Mouse (Mus musculus) limb, embryonic 10.5 days (tissue): Measurements from ENCODE around the gene Unc119b. TPM values are rescaled to one million over a fixed set of nuclear protein-coding genes. Genes with fewer than 3 reads are reported as not detected.
"Not testable (repeated sequence)": the region's sequence is repeated elsewhere in the genome, so short reads cannot be mapped to it uniquely, and the experiment has no call there.

ENCODE experiments used
- DNase-seq: peaks from one replicate; pipeline ENCODE4 v3.0.0-alpha.2; 2017; ENCODE audit warnings: low spot score
- H3K27ac ChIP-seq: fragments of 300-500 bp; sonication (generic); 2 replicates; pipeline ENCODE4 v1.5.1; 2016; ENCODE audit warnings: mild to moderate bottlenecking
- H3K27me3 ChIP-seq: fragments of 300-500 bp; sonication (generic); 2 replicates; pipeline ENCODE4 v1.6.1; 2016; ENCODE audit warnings: low read depth, mild to moderate bottlenecking; ENCODE audit not compliant: poor library complexity, severe bottlenecking
- H3K36me3 ChIP-seq: fragments of 300-500 bp; sonication (generic); 2 replicates; pipeline ENCODE4 v1.6.1; 2016; ENCODE audit warnings: mild to moderate bottlenecking, moderate library complexity
- H3K4me1 ChIP-seq: fragments of 300-500 bp; sonication (generic); 2 replicates; pipeline ENCODE4 v1.6.1; 2016
- H3K4me3 ChIP-seq: fragments of 300-500 bp; sonication (generic); 2 replicates; pipeline ENCODE4 v1.5.1; 2016; ENCODE audit warnings: mild to moderate bottlenecking, moderate library complexity
- H3K9me3 ChIP-seq: fragments of 300-500 bp; sonication (generic); replicated peaks from 2 replicates; pipeline ENCODE4 v1.6.1; 2016; ENCODE audit warnings: mild to moderate bottlenecking
- WGBS: fragments of 180-500 bp; shearing (Covaris S2); methylation state at CpG from one replicate; pipeline ENCODE4 v1.1.7; 2016; 5-methylcytosine and 5-hydroxymethylcytosine counted together
- polyA plus RNA-seq: library from polyadenylated mRNA; unstranded; fragments of >200 nt; fragmentation: Nextera tagmentation; extraction: Ambion mirVana; gene quantifications from 2 replicates; pipeline ENCODE4 v1.2.1, GENCODE M21; 2016

Unc119b gene
- polyA plus RNA-seq, 1 experiment from 2014 or later: 77.0 TPM

DNA sequence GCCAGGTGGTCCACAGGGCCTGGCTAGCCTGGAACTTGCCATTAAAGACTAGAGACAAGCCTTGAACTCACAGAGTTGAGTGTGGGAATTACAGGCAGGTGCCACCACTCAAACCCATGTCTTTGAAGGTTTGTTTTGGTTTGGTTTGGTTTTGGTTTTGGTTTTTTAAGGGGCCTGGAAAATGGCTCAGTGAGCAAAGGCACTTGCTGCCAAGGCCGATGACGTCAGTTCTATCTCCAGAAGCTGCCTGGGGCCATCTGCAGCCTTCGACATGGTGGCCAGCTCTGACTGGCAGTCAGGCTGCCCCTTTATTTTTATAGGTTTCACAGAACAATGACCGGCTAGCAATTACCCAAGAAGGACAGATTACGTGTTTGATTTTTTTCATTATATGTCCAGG lies 13.8 kb downstream of the Unc119b start:
- H3K4me3 ChIP-seq: no peak overlapping the region
- 83% methylated on average over 5 of the region's 5 CpGs for WGBS
- H3K9me3 ChIP-seq: no peaks in the 10 kb centered on the region
- H3K27ac ChIP-seq: no peak overlapping the region
- no peaks in the 10 kb centered on the region for H3K27me3 ChIP-seq
- peaks cover 65% of the 10 kb centered on the region for H3K36me3 ChIP-seq
- peaks cover 23% of the 10 kb centered on the region for H3K4me1 ChIP-seq
- no peak for DNase-seq

- peak; percentile 90 for DNase-seq
- WGBS: under 1% methylated on average over 39 of the region's 39 CpGs
- peak within 1 kb of the TSS; percentile 92 for H3K27ac ChIP-seq
- peak within 1 kb of the TSS; percentile 87 for H3K4me3 ChIP-seq
- H3K9me3 ChIP-seq: no peaks in the 10 kb centered on the region
- H3K36me3 ChIP-seq: peaks cover 65% of the 10 kb centered on the region
- peaks cover 14% of the 10 kb centered on the region for H3K4me1 ChIP-seq
- no peaks in the 10 kb centered on the region for H3K27me3 ChIP-seq
Observed at GRCm38 (mm10) chr5:115118961-115119570, 15.7 kb downstream of the Unc119b start, which contains the start of gene Acads. Gene Acads, minus strand, starts transcription at chr5:115119346.

DNA sequence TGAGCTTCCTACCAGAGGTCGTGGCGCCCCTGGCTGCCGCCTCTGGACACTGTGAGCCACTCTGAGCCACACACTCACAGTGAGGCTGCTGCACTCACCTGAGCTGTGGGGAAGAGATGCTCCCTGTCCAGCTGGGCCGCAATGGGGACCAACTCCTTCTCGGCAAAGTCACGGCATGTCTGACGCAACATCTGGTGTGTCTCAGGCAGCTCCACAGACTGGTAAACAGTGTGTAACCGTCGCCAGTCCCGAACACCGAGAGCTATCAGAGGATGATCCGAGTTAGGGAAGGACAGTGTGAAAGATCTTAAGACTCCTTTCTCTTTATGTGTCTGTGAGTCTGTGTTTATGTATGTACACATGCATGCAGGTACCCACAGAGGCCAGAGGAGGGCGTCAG lies 17.3 kb downstream of the Unc119b start:
- Histone ChIP-seq H3K27ac (no peak overlapping the region), H3K4me3 (no peak overlapping the region), H3K36me3 (peaks cover 65% of the 10 kb centered on the region), H3K27me3 (no peaks in the 10 kb centered on the region), H3K4me1 (peaks cover 14% of the 10 kb centered on the region), H3K9me3 (no peaks in the 10 kb centered on the region)
- WGBS: 96% methylated on average over 13 of the region's 13 CpGs
- DNase-seq: no peak

- Histone ChIP-seq H3K4me1 (peaks cover 14% of the 10 kb centered on the region), H3K9me3 (no peaks in the 10 kb centered on the region), H3K4me3 (no peak overlapping the region), H3K27me3 (no peaks in the 10 kb centered on the region), H3K27ac (no peak overlapping the region), H3K36me3 (peaks cover 68% of the 10 kb centered on the region)
- 88% methylated on average over 3 of the region's 3 CpGs for WGBS
- DNase-seq: no peak
Observed at GRCm38 (mm10) chr5:115116426-115116825, 18.3 kb downstream of the Unc119b start.

- Histone ChIP-seq H3K36me3 (peaks cover 84% of the 10 kb centered on the region), H3K27ac (no peak overlapping the region), H3K4me1 (peaks cover 17% of the 10 kb centered on the region), H3K27me3 (no peaks in the 10 kb centered on the region), H3K4me3 (no peak overlapping the region), H3K9me3 (no peaks in the 10 kb centered on the region)
- WGBS: 93% methylated on average over 8 of the region's 8 CpGs
- no peak for DNase-seq
Observed at GRCm38 (mm10) chr5:115114501-115114900, 20.3 kb downstream of the Unc119b start.

GRCm38 (mm10) chr5:115113244-115113643 lies 21.5 kb downstream of the Unc119b start:
- H3K4me1 ChIP-seq: peaks cover 5% of the 10 kb centered on the region; the same call in 1 of the 2 replicates
- no peaks in the 10 kb centered on the region for H3K9me3 ChIP-seq
- no peak overlapping the region for H3K27ac ChIP-seq
- DNase-seq: no peak
- H3K27me3 ChIP-seq: no peaks in the 10 kb centered on the region
- no peak overlapping the region for H3K4me3 ChIP-seq
- H3K36me3 ChIP-seq: peaks cover 86% of the 10 kb centered on the region
- WGBS: 96% methylated on average over 12 of the region's 12 CpGs

DNA sequence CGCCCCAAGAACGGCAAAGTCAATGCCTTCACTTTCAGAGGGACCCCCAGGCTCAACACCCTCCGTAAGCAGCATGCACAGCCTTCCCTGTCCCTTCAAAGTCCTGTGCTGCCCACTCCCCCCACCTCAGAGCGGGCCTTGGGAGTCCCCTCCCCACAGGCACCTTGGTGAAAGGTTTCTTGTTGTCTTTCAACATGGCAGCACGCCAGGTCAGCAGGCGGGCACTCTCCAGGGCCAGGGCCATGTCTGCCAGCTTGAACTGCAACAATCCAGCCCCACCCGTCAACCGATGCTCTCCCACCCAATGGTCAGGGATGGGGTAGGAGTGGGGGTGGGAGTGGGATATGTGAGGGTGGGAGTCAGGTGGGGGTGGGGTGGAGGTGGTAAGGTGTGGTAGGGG lies 23.6 kb downstream of the Unc119b start:
- no peak overlapping the region for H3K4me3 ChIP-seq
- H3K27ac ChIP-seq: 0 out of 2 replicates have a peak overlapping the region, but pooled peaks have one; percentile 1
- no peak for DNase-seq
- 0 out of 2 replicates have a peak, but pooled peaks cover 4% of the 10 kb centered on the region for H3K4me1 ChIP-seq
- H3K9me3 ChIP-seq: no peaks in the 10 kb centered on the region
- 94% methylated on average over 8 of the region's 8 CpGs for WGBS
- H3K36me3 ChIP-seq: peaks cover 81% of the 10 kb centered on the region
- no peaks in the 10 kb centered on the region for H3K27me3 ChIP-seq

DNA sequence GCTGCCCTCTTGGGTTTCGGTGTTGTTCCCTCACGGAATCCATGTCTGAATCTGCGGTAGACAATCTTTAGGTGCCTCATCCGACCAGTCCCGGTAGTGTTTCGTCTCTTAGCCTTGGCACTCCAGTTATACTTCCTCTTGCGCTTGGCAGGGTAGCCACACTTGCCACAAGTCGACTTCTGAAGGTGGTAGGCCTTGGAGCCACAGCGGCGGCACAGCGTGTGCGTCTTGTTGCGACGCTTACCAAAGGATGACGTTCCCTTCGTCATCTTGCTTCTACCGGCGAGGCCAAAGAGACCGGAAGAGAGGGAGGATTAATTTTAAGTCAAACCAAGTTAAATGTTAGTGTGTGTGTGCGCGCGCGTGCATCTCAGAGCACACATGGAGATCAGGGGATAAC lies 31.5 kb downstream of the Unc119b start:
- 98% methylated on average over 23 of the region's 23 CpGs for WGBS
- H3K9me3 ChIP-seq, H3K4me3 ChIP-seq, H3K27ac ChIP-seq, H3K4me1 ChIP-seq, DNase-seq, H3K27me3 ChIP-seq: not testable (repeated sequence)
- peaks cover 76% of the 10 kb centered on the region for H3K36me3 ChIP-seq

DNA sequence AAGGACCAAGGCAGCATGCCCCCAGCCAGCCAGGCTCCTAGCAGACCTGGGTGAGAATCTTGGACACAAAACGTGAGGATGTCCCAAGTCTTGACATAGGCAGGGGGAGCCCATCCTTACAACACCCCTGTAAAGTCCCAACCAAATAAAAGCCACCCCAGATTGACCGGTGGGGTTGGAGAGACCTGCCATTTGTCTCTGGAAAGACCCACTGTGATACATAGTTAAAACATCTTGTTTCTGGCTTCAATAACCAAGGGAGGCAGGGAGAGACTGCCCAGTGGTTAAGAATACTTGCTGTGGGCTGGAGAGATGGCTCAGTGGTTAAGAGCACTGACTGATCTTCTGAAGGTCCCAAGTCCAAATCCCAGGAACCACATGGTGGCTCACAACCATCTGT lies 32.5 kb downstream of the Unc119b start:
- no peak for DNase-seq
- peaks cover 80% of the 10 kb centered on the region for H3K36me3 ChIP-seq
- no peaks in the 10 kb centered on the region for H3K4me1 ChIP-seq
- H3K27ac ChIP-seq: no peak overlapping the region
- 92% methylated on average over 2 of the region's 2 CpGs for WGBS
- H3K9me3 ChIP-seq: no peaks in the 10 kb centered on the region
- no peak overlapping the region for H3K4me3 ChIP-seq
- no peaks in the 10 kb centered on the region for H3K27me3 ChIP-seq

- Histone ChIP-seq H3K9me3 (no peaks in the 10 kb centered on the region), H3K4me1 (no peaks in the 10 kb centered on the region), H3K27me3 (no peaks in the 10 kb centered on the region), H3K27ac (no peak overlapping the region), H3K36me3 (peaks cover 89% of the 10 kb centered on the region), H3K4me3 (no peak overlapping the region)
- DNase-seq: no peak
- WGBS: 84% methylated on average over 6 of the region's 6 CpGs
Observed at GRCm38 (mm10) chr5:115100473-115100872, 34.3 kb downstream of the Unc119b start.

GRCm38 (mm10) chr5:115099991-115100390 lies 34.8 kb downstream of the Unc119b start:
- Histone ChIP-seq H3K27ac (no peak overlapping the region), H3K9me3 (no peaks in the 10 kb centered on the region), H3K4me1 (no peaks in the 10 kb centered on the region), H3K4me3 (no peak overlapping the region), H3K36me3 (peaks cover 89% of the 10 kb centered on the region), H3K27me3 (no peaks in the 10 kb centered on the region)
- 91% methylated on average over 9 of the region's 9 CpGs for WGBS
- DNase-seq: no peak

DNA sequence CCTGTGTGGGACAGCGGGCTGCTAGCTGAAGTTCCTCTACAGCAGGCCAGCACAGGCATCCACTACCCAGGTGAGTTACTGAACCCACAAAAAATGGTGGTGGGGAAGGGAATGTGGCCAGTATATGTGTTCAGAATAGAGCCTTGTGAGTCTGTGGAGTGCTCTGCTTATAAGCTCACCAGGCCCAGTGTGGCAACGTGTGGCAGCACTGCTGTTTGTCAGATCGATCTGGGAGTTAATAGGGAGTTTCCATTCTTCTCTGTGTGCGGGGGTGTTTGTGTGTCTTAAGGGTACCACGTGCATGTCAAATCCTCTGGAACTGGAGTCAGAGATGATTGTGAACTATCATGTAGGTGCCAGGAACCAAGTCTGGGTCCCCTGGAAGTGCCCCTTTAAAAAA lies 35.2 kb downstream of the Unc119b start:
- H3K9me3 ChIP-seq: no peaks in the 10 kb centered on the region
- no peak overlapping the region for H3K27ac ChIP-seq
- DNase-seq: no peak
- WGBS: 86% methylated on average over 5 of the region's 5 CpGs
- H3K27me3 ChIP-seq: no peaks in the 10 kb centered on the region
- peaks cover 93% of the 10 kb centered on the region for H3K36me3 ChIP-seq
- H3K4me1 ChIP-seq: no peaks in the 10 kb centered on the region
- no peak overlapping the region for H3K4me3 ChIP-seq

GRCm38 (mm10) chr5:115098195-115098594 lies 36.6 kb downstream of the Unc119b start, which contains the start of gene Gm10401:
Gene Gm10401, minus strand, starts transcription at chr5:115098295.
- Histone ChIP-seq H3K36me3 (peaks cover 93% of the 10 kb centered on the region), H3K4me1 (no peaks in the 10 kb centered on the region), H3K27ac (no peak within 1 kb of the TSS), H3K27me3 (no peaks in the 10 kb centered on the region), H3K9me3 (no peaks in the 10 kb centered on the region), H3K4me3 (no peak within 1 kb of the TSS)
- no peak for DNase-seq
- 97% methylated on average over 8 of the region's 8 CpGs for WGBS

GRCm38 (mm10) chr5:115091776-115092175 lies 43.0 kb downstream of the Unc119b start:
- WGBS: 88% methylated on average over 6 of the region's 6 CpGs
- H3K27ac ChIP-seq: no peak overlapping the region

More at GRCm38 (mm10) chr5:115091776-115092175, 43.0 kb downstream of the Unc119b start:
- Histone ChIP-seq H3K4me1 (no peaks in the 10 kb centered on the region), H3K36me3 (peaks cover 99% of the 10 kb centered on the region), H3K9me3 (no peaks in the 10 kb centered on the region), H3K4me3 (no peak overlapping the region), H3K27me3 (no peaks in the 10 kb centered on the region)
- no peak for DNase-seq
